Mouse (Mus musculus): Measurements from ENCODE around the gene Svep1. TPM values are rescaled to one million over a fixed set of nuclear protein-coding genes. Genes with fewer than 3 reads are reported as not detected.
A peak's percentile ranks its signal among the peaks of the same experiment; 100 is the strongest.

The Svep1 gene
- polyA plus RNA-seq, 1 experiment from 2014 or later: 1.6 TPM

DNA sequence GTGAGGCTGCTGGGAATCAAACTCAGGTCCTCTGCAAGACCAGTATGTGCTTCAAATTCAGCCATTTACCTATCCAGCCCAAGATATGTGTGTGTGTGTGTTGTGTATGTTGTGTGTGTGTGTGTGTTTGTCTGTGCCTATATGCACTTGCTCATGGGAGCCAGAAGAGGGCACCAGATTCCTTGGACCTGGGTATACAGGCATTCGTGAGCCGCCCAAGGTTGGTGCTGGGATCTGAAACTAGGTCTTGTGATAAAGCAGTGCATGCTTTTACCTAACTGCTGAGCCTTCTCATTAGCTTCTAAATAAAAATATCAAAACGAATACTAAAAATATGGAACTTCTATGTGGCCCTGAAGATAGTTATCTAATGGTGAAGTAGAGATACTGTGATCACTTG lies 121.3 kb downstream of the Svep1 start:
- Histone ChIP-seq H3K4me3 (ENCODE audit: low read depth, low read length) (no peak overlapping the region), H3K4me2 (no peak overlapping the region), H3K27me3 (replicated peaks; ENCODE audit: control insufficient read depth, insufficient read depth, low read length) (no peaks in the 10 kb centered on the region), H3K9me3 (ENCODE audit: control insufficient read depth, low read length) (no peaks in the 10 kb centered on the region), H3K4me1 (replicated peaks; ENCODE audit: control insufficient read depth, insufficient read depth, low read length) (no peaks in the 10 kb centered on the region), H3K27ac (ENCODE audit: low read depth, low read length) (no peak overlapping the region), H3K9ac (ENCODE audit: low read depth, low read length) (no peak overlapping the region), H3K36me3 (ENCODE audit: control insufficient read depth, insufficient read depth, low read length) (no peaks in the 10 kb centered on the region)
- WGBS: 72% methylated on average over 3 of the region's 3 CpGs
- no peak for ATAC-seq (replicated peaks; ENCODE audit: low FRiP score)
- DNase-seq (ENCODE audit: low spot score): no peak

DNA sequence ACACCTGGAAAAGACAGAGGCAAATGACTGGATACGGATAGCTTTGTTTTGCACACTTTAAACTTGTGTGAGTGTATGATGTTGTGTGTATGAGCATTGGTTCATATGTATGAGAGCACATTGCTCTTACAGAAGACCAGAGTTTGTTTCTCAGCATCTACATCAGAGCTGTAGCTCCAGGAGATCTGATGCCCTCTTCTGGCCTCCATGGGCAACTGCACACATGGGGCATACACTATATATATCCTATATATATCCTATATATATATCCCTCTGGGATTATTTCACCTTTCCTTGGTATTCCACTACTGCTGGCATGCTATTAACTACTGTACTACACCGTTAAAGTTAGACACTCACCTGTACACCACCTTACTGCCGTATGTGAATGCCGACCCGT lies 122.5 kb downstream of the Svep1 start:
- DNase-seq (ENCODE audit: low spot score): no peak
- Histone ChIP-seq H3K36me3 (ENCODE audit: control insufficient read depth, insufficient read depth, low read length) (no peaks in the 10 kb centered on the region), H3K9ac (ENCODE audit: low read depth, low read length) (no peak overlapping the region), H3K27me3 (replicated peaks; ENCODE audit: control insufficient read depth, insufficient read depth, low read length) (no peaks in the 10 kb centered on the region), H3K4me2 (no peak overlapping the region), H3K27ac (ENCODE audit: low read depth, low read length) (no peak overlapping the region), H3K4me1 (replicated peaks; ENCODE audit: control insufficient read depth, insufficient read depth, low read length) (no peaks in the 10 kb centered on the region), H3K9me3 (ENCODE audit: control insufficient read depth, low read length) (no peaks in the 10 kb centered on the region), H3K4me3 (ENCODE audit: low read depth, low read length) (no peak overlapping the region)
- no peak for ATAC-seq (replicated peaks; ENCODE audit: low FRiP score)
- 89% methylated on average over 5 of the region's 5 CpGs for WGBS

DNA sequence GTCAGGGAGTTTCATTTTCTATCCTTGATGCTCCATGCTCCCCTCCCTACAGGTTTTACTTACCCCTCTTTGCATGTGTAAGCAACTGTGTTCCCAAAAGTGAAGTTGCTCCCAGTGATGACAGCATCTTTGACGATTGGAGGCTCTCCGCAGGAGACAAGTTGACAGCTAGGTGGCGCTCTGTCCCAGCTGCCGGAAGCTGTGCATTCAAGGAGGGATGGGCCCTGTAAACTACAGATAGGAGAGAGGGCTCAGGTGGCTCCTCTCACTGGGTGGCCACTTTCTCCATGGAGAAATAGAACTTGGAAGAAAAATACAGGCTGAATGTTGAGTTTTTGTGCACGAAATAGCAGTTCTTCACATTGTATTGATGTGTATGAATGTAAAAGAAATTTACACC lies 124.1 kb downstream of the Svep1 start:
- WGBS: 10% methylated on average over 5 of the region's 5 CpGs
- Histone ChIP-seq H3K4me1 (replicated peaks; ENCODE audit: control insufficient read depth, insufficient read depth, low read length) (no peaks in the 10 kb centered on the region), H3K9me3 (ENCODE audit: control insufficient read depth, low read length) (no peaks in the 10 kb centered on the region), H3K4me3 (ENCODE audit: low read depth, low read length) (no peak overlapping the region), H3K4me2 (no peak overlapping the region), H3K9ac (ENCODE audit: low read depth, low read length) (no peak overlapping the region), H3K27ac (ENCODE audit: low read depth, low read length) (no peak overlapping the region), H3K27me3 (replicated peaks; ENCODE audit: control insufficient read depth, insufficient read depth, low read length) (no peaks in the 10 kb centered on the region), H3K36me3 (ENCODE audit: control insufficient read depth, insufficient read depth, low read length) (no peaks in the 10 kb centered on the region)
- ATAC-seq (replicated peaks; ENCODE audit: low FRiP score) (no peak), DNase-seq (ENCODE audit: low spot score) (peak; percentile 40)

DNA sequence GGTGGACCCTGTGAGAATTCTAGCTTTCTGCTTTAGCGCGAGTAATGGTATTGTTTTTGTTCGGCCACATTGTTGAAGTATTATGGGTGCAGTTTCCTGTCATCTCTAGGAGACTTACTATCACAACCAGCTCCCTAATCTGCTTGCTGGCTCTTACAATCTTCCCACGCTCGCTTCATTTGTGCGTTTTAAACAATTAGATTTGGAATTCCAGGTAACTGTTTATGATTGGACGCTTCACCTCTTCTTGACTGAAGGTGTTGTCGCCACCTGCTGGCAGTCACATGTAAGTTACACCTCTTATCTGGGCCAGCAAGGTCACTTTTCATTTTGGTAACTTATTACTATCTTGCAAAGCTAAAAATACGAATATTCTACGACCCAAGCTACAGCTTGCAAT lies 127.0 kb downstream of the Svep1 start:
- Histone ChIP-seq H3K9me3 (ENCODE audit: control insufficient read depth, low read length) (no peaks in the 10 kb centered on the region), H3K9ac (ENCODE audit: low read depth, low read length) (no peak overlapping the region), H3K4me1 (replicated peaks; ENCODE audit: control insufficient read depth, insufficient read depth, low read length) (no peaks in the 10 kb centered on the region), H3K27ac (ENCODE audit: low read depth, low read length) (no peak overlapping the region), H3K36me3 (ENCODE audit: control insufficient read depth, insufficient read depth, low read length) (no peaks in the 10 kb centered on the region), H3K4me2 (no peak overlapping the region), H3K4me3 (ENCODE audit: low read depth, low read length) (no peak overlapping the region), H3K27me3 (replicated peaks; ENCODE audit: control insufficient read depth, insufficient read depth, low read length) (no peaks in the 10 kb centered on the region)
- ATAC-seq (replicated peaks; ENCODE audit: low FRiP score) (no peak), DNase-seq (ENCODE audit: low spot score) (no peak)
- WGBS: 31% methylated on average over 10 of the region's 10 CpGs

DNA sequence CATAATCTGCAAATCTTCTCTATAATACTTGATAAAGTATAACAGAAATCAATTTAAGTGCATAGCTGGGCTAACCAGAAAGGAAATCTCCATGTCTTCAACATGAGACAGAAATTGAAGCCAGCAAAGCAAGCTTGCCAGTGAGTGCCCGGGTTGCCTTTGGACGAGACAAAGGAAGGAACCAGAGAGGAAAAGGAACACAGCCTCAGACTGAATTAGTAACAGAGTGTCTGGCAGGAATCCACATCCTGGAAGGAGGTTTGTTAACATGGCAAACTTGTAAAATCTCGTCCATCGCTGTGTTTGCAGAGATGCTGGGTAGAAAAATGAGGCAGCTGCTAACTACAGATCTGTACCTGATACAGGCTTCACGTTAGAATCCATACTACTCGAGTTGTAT lies 128.7 kb downstream of the Svep1 start:
- Histone ChIP-seq H3K27me3 (replicated peaks; ENCODE audit: control insufficient read depth, insufficient read depth, low read length) (no peaks in the 10 kb centered on the region), H3K9ac (ENCODE audit: low read depth, low read length) (no peak overlapping the region), H3K4me3 (ENCODE audit: low read depth, low read length) (no peak overlapping the region), H3K4me2 (no peak overlapping the region), H3K27ac (ENCODE audit: low read depth, low read length) (no peak overlapping the region), H3K4me1 (replicated peaks; ENCODE audit: control insufficient read depth, insufficient read depth, low read length) (no peaks in the 10 kb centered on the region), H3K36me3 (ENCODE audit: control insufficient read depth, insufficient read depth, low read length) (no peaks in the 10 kb centered on the region), H3K9me3 (ENCODE audit: control insufficient read depth, low read length) (no peaks in the 10 kb centered on the region)
- no peak for ATAC-seq (replicated peaks; ENCODE audit: low FRiP score)
- no peak for DNase-seq (ENCODE audit: low spot score)
- WGBS: 54% methylated on average over 6 of the region's 6 CpGs

DNA sequence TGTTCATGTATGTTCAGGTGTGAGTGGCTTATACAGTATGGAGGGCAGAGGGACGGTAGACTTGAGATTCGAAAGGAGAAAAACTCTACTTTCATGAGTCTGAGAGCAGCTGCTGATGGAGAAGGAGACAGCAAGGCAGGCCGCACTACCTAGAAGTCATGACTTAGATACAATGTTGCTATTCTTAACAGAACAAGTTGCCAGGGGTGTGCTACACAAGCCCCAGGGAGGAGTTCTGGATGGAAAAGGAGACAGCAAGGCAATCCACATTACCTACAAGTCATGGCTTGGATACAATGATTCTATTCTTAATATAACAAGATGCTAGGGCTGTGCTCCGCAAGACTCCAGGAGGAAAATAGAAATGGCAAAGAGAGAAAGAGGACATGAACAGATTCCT lies 129.1 kb downstream of the Svep1 start:
- DNase-seq (ENCODE audit: low spot score) (no peak), ATAC-seq (replicated peaks; ENCODE audit: low FRiP score) (no peak)
- Histone ChIP-seq H3K36me3 (ENCODE audit: control insufficient read depth, insufficient read depth, low read length) (no peaks in the 10 kb centered on the region), H3K4me3 (ENCODE audit: low read depth, low read length) (no peak overlapping the region), H3K9me3 (ENCODE audit: control insufficient read depth, low read length) (no peaks in the 10 kb centered on the region), H3K9ac (ENCODE audit: low read depth, low read length) (no peak overlapping the region), H3K27ac (ENCODE audit: low read depth, low read length) (no peak overlapping the region), H3K4me2 (no peak overlapping the region), H3K27me3 (replicated peaks; ENCODE audit: control insufficient read depth, insufficient read depth, low read length) (no peaks in the 10 kb centered on the region), H3K4me1 (replicated peaks; ENCODE audit: control insufficient read depth, insufficient read depth, low read length) (no peaks in the 10 kb centered on the region)
- WGBS: 84% methylated on average over 4 of the region's 4 CpGs

DNA sequence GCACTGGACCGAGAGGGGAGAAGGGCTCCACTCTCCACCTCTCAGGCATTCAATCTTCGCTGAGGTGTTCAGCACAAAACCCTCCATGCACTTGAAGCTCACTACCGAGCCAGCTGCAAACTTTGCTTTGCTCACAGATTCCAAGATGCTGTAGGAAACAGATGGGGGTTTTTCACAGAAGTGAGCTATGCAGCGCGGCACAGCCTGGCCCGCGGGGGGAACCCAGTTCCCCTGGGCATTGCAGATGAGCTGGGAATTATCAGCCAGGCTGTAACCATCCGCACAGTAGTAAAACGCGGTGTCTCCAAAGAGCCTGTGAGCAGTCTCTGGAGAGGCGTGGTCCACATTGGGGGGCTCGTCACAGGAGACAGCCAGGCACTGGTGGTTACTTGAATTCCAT lies 133.8 kb downstream of the Svep1 start:
- H3K4me2 ChIP-seq: no peak overlapping the region
- H3K27me3 ChIP-seq (replicated peaks; ENCODE audit: control insufficient read depth, insufficient read depth, low read length): no peaks in the 10 kb centered on the region
- H3K9me3 ChIP-seq (ENCODE audit: control insufficient read depth, low read length): no peaks in the 10 kb centered on the region
- no peak for DNase-seq (ENCODE audit: low spot score)
- WGBS: 80% methylated on average over 12 of the region's 12 CpGs
- H3K27ac ChIP-seq (ENCODE audit: low read depth, low read length): no peak overlapping the region
- ATAC-seq (replicated peaks; ENCODE audit: low FRiP score): no peak
- H3K36me3 ChIP-seq (ENCODE audit: control insufficient read depth, insufficient read depth, low read length): no peaks in the 10 kb centered on the region
- H3K4me3 ChIP-seq (ENCODE audit: low read depth, low read length): no peak overlapping the region
- H3K9ac ChIP-seq (ENCODE audit: low read depth, low read length): no peak overlapping the region
- H3K4me1 ChIP-seq (replicated peaks; ENCODE audit: control insufficient read depth, insufficient read depth, low read length): no peaks in the 10 kb centered on the region

DNA sequence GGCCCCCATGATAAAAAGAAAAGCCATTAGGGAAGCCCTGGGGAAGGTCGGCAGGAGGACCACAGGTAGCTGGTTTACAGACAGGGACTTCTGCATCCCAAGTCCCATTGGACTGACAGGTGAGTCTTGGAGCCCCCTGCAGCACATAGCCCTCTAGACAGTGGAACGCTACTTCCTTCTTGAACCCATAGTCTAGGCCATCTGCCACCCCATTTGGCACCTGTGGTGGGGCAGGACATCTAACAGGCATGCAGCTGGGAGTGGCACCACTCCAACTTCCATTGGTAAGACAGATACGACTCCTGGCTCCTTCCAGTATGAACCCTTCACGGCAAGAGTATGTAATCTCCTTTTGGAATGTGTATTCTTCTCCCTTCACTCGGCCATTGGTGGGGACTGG lies 137.8 kb downstream of the Svep1 start:
- Histone ChIP-seq H3K36me3 (ENCODE audit: control insufficient read depth, insufficient read depth, low read length) (no peaks in the 10 kb centered on the region), H3K4me1 (replicated peaks; ENCODE audit: control insufficient read depth, insufficient read depth, low read length) (no peaks in the 10 kb centered on the region), H3K27ac (ENCODE audit: low read depth, low read length) (no peak overlapping the region), H3K9me3 (ENCODE audit: control insufficient read depth, low read length) (no peaks in the 10 kb centered on the region), H3K4me3 (ENCODE audit: low read depth, low read length) (no peak overlapping the region), H3K4me2 (no peak overlapping the region), H3K27me3 (replicated peaks; ENCODE audit: control insufficient read depth, insufficient read depth, low read length) (no peaks in the 10 kb centered on the region), H3K9ac (ENCODE audit: low read depth, low read length) (no peak overlapping the region)
- 84% methylated on average over 5 of the region's 5 CpGs for WGBS
- no peak for DNase-seq (ENCODE audit: low spot score)
- no peak for ATAC-seq (replicated peaks; ENCODE audit: low FRiP score)

DNA sequence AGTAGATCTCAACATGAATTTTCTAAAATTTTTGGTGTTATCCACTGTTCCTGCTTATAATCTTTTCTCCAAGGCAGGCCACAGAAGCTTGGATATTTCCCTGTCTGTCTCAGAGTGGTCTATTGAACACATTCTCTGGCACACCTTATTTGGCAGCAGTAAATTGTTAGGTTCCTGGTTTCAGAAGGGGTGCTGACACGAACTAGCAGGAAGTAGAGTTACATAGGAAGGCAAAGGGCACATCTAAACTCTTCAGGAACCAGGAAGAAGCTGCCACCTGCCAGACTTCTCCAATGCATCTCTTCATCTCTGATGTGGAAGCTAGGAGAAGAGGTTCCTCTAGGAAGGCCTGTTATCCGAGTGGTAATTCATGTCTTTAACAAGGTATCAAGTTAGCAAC lies 141.9 kb downstream of the Svep1 start:
- Histone ChIP-seq H3K4me1 (replicated peaks; ENCODE audit: control insufficient read depth, insufficient read depth, low read length) (no peaks in the 10 kb centered on the region), H3K4me2 (no peak overlapping the region), H3K27ac (ENCODE audit: low read depth, low read length) (no peak overlapping the region), H3K9ac (ENCODE audit: low read depth, low read length) (no peak overlapping the region), H3K9me3 (ENCODE audit: control insufficient read depth, low read length) (no peaks in the 10 kb centered on the region), H3K4me3 (ENCODE audit: low read depth, low read length) (no peak overlapping the region), H3K27me3 (replicated peaks; ENCODE audit: control insufficient read depth, insufficient read depth, low read length) (no peaks in the 10 kb centered on the region), H3K36me3 (ENCODE audit: control insufficient read depth, insufficient read depth, low read length) (no peaks in the 10 kb centered on the region)
- ATAC-seq (replicated peaks; ENCODE audit: low FRiP score) (no peak), DNase-seq (ENCODE audit: low spot score) (no peak)
- WGBS: 58% methylated on average over 2 of the region's 2 CpGs
